Mouse (Mus musculus) thymus, adult 2 months (tissue): ENCODE results near the gene Ckmt2.

Source experiments
- CTCF ChIP-seq: fragments of 200-500 bp; IDR thresholded peaks from 2 replicates; pipeline ENCODE4 v1.5.1; 2012; ENCODE audit warnings: mild to moderate bottlenecking, control low read depth, low read length, moderate library complexity, borderline replicate concordance; ENCODE audit not compliant: control insufficient read depth, poor library complexity, insufficient read depth; ENCODE audit errors: extremely low read depth
- POLR2A ChIP-seq: fragments of 200-500 bp; IDR thresholded peaks from 2 replicates; pipeline ENCODE4 v1.6.1; 2012; ENCODE audit warnings: mild to moderate bottlenecking, low read length, control low read depth, moderate library complexity; ENCODE audit not compliant: control insufficient read depth, poor library complexity, insufficient read depth; ENCODE audit errors: extremely low read depth

- TF ChIP-seq POLR2A (no peak), CTCF (no peak)
Measured at GRCm38 (mm10) chr13:91826066-91826465, 50.6 kb downstream of the Ckmt2 start.
